Mouse (Mus musculus) hindbrain, embryonic 11.5 days (tissue): ENCODE measurements at regions not wholly inside any gene's neighbourhood (a gene's known extent, or its start where the extent isn't known, plus 50 kb on each side); places are given as distances from the start of the nearest gene placed in this dataset.

Experiments
- ATAC-seq: fragments of 200-750 bp; cut with Nextera tagmentation; 2 replicates; pipeline ENCODE4 v1.8.0; 2017; ENCODE audit warnings: mild to moderate bottlenecking, moderate TSS enrichment, moderate library complexity; ENCODE audit not compliant: low FRiP score
- DNase-seq: peaks from one replicate; pipeline ENCODE4 v3.0.0-alpha.2; 2015; ENCODE audit warnings: low spot score
- H3K27ac ChIP-seq: fragments of 300-500 bp; sonication (generic); 2 replicates; pipeline ENCODE4 v1.5.1; 2014; ENCODE audit warnings: mild to moderate bottlenecking, low read depth, low read length
- H3K27me3 ChIP-seq: fragments of 300-500 bp; sonication (generic); 2 replicates; pipeline ENCODE4 v1.6.1; 2014; ENCODE audit warnings: mild to moderate bottlenecking, low read length, moderate library complexity, mixed read lengths; ENCODE audit not compliant: control insufficient read depth, insufficient read depth
- H3K36me3 ChIP-seq: fragments of 300-500 bp; sonication (generic); 2 replicates; pipeline ENCODE4 v1.6.1; 2014; ENCODE audit warnings: mild to moderate bottlenecking, low read length, moderate library complexity, mixed read lengths; ENCODE audit not compliant: control insufficient read depth, insufficient read depth
- H3K4me1 ChIP-seq: fragments of 300-500 bp; sonication (generic); replicated peaks from 2 replicates; pipeline ENCODE4 v1.6.1; 2014; ENCODE audit warnings: low read length, mixed read lengths; ENCODE audit not compliant: control insufficient read depth, insufficient read depth
- H3K4me2 ChIP-seq: fragments of 300-500 bp; sonication (generic); replicated peaks from 2 replicates; pipeline ENCODE4 v1.6.1; 2014; ENCODE audit warnings: mild to moderate bottlenecking, low read depth, low read length
- H3K4me3 ChIP-seq: fragments of 300-500 bp; sonication (generic); 2 replicates; pipeline ENCODE4 v1.5.1; 2014; ENCODE audit warnings: low read depth, low read length
- H3K9ac ChIP-seq: fragments of 300-500 bp; sonication (generic); 2 replicates; pipeline ENCODE4 v1.6.1; 2014; ENCODE audit warnings: low read depth, low read length
- H3K9me3 ChIP-seq: fragments of 300-500 bp; sonication (generic); 2 replicates; pipeline ENCODE4 v1.6.1; 2016; ENCODE audit warnings: low read length; ENCODE audit not compliant: control insufficient read depth
- WGBS: fragments of 180-500 bp; shearing (Covaris S2); extraction: QIAGEN DNeasy Blood & Tissue Kit; methylation state at CpG from one replicate; pipeline ENCODE4 v1.1.7; 2014; 5-methylcytosine and 5-hydroxymethylcytosine counted together

GRCm38 (mm10) chr2:17290709-17291108 is 440.6 kb downstream of the Nebl start:
- no peak overlapping the region for H3K27ac ChIP-seq
- no peaks in the 10 kb centered on the region for H3K36me3 ChIP-seq
- H3K9ac ChIP-seq: no peak overlapping the region
- H3K27me3 ChIP-seq: no peaks in the 10 kb centered on the region
- no peaks in the 10 kb centered on the region for H3K9me3 ChIP-seq
- no peak overlapping the region for H3K4me2 ChIP-seq
- DNase-seq: no peak
- H3K4me1 ChIP-seq: no peaks in the 10 kb centered on the region
- no peak for ATAC-seq
- H3K4me3 ChIP-seq: no peak overlapping the region

- Histone ChIP-seq H3K4me1 (no peaks in the 10 kb centered on the region), H3K9me3 (no peaks in the 10 kb centered on the region), H3K4me2 (no peak overlapping the region), H3K36me3 (no peaks in the 10 kb centered on the region), H3K9ac (no peak overlapping the region), H3K27ac (no peak overlapping the region), H3K27me3 (no peaks in the 10 kb centered on the region), H3K4me3 (no peak overlapping the region)
- ATAC-seq (no peak), DNase-seq (no peak)
- WGBS: 86% methylated on average over 1 of the region's 1 CpGs
Measured at GRCm38 (mm10) chr2:17287598-17287997, 443.7 kb downstream of the Nebl start.

DNA sequence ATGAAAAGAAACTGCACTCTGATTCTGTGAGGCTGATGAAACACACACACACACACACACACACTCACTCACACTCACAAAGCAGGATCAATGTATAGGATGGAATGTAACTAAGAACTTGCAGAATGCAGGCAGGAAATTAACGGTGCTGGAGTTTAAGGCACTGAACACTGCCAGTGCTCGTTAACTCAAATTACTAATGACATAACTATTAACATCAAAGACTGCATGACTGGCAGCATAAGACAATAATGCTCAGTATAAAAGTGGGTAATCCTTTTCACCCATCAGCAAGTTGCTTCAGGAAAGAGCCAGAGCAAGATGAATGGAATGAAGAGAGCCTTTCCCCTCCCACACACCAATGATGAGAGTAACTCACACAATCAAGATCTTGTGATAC is 481.3 kb downstream of the Nebl start:
- Histone ChIP-seq H3K4me3 (no peak overlapping the region), H3K36me3 (no peaks in the 10 kb centered on the region), H3K4me2 (no peak overlapping the region), H3K27ac (no peak overlapping the region), H3K4me1 (no peaks in the 10 kb centered on the region), H3K27me3 (no peaks in the 10 kb centered on the region), H3K9ac (no peak overlapping the region), H3K9me3 (no peaks in the 10 kb centered on the region)
- no peak for ATAC-seq
- no peak for DNase-seq
- 77% methylated on average over 2 of the region's 2 CpGs for WGBS

- H3K9me3 ChIP-seq: no peaks in the 10 kb centered on the region
- ATAC-seq (no peak), DNase-seq (no peak)
- no peak overlapping the region for H3K4me2 ChIP-seq
- no peaks in the 10 kb centered on the region for H3K27me3 ChIP-seq
- 76% methylated on average over 2 of the region's 2 CpGs for WGBS
- H3K4me3 ChIP-seq: no peak overlapping the region
- no peak overlapping the region for H3K27ac ChIP-seq
- no peaks in the 10 kb centered on the region for H3K4me1 ChIP-seq
- no peak overlapping the region for H3K9ac ChIP-seq
- no peaks in the 10 kb centered on the region for H3K36me3 ChIP-seq
Measured at GRCm38 (mm10) chr2:17245821-17246220, 485.4 kb downstream of the Nebl start.

DNA sequence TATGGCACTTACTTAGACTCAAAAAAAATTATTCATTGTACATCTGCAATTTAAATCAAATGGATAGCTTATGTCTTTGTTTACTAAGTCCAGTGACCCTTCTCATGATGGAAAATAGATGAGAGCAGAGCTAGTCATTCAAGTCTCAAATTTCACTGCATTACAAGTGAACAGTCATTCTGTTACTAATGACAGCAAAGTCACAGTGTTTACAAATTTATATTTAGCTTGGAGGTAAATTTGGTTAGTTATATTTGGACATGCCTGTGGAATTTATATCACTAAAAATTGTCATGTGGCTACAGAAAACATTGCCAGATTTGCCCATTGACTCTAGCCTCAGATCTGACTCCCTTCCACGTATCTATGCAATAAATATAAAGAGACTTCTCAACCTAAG is 515.7 kb downstream of the Nebl start:
- WGBS: 79% methylated on average over 1 of the region's 1 CpGs
- Histone ChIP-seq H3K36me3 (no peaks in the 10 kb centered on the region), H3K4me3 (no peak overlapping the region), H3K9me3 (no peaks in the 10 kb centered on the region), H3K4me1 (no peaks in the 10 kb centered on the region), H3K9ac (no peak overlapping the region), H3K4me2 (no peak overlapping the region), H3K27ac (no peak overlapping the region), H3K27me3 (no peaks in the 10 kb centered on the region)
- DNase-seq (no peak), ATAC-seq (no peak)

GRCm38 (mm10) chr2:17214881-17215280 is 516.4 kb downstream of the Nebl start:
- H3K27me3 ChIP-seq: no peaks in the 10 kb centered on the region
- DNase-seq (no peak), ATAC-seq (no peak)
- WGBS: 71% methylated on average over 3 of the region's 3 CpGs
- no peaks in the 10 kb centered on the region for H3K36me3 ChIP-seq
- H3K9ac ChIP-seq: no peak overlapping the region
- no peak overlapping the region for H3K4me3 ChIP-seq
- H3K4me2 ChIP-seq: no peak overlapping the region
- no peaks in the 10 kb centered on the region for H3K4me1 ChIP-seq
- no peak overlapping the region for H3K27ac ChIP-seq
- no peaks in the 10 kb centered on the region for H3K9me3 ChIP-seq

DNA sequence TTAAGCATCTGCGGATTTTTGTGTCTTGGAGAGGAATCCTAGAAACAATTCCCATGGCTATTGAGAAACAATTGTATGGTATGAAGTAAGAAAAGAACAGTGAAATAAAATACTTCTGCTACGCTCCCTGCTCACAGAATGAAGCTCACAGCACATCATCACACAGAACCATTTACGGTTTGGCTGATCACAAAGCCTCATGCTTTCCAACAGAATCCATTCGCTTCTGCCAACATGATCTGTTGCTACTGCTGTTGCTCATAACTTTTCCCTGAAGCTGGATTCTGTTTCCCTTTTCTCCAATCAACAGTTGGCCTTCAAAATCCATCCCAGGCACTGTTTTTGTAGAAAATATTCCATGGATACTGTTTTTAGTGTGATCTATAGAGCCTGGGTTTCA is 518.7 kb downstream of the Nebl start:
- Histone ChIP-seq H3K4me3 (no peak overlapping the region), H3K36me3 (no peaks in the 10 kb centered on the region), H3K27me3 (no peaks in the 10 kb centered on the region), H3K27ac (no peak overlapping the region), H3K9me3 (no peaks in the 10 kb centered on the region), H3K9ac (no peak overlapping the region), H3K4me1 (no peaks in the 10 kb centered on the region), H3K4me2 (no peak overlapping the region)
- 92% methylated on average over 4 of the region's 4 CpGs for WGBS
- no peak for ATAC-seq
- no peak for DNase-seq

DNA sequence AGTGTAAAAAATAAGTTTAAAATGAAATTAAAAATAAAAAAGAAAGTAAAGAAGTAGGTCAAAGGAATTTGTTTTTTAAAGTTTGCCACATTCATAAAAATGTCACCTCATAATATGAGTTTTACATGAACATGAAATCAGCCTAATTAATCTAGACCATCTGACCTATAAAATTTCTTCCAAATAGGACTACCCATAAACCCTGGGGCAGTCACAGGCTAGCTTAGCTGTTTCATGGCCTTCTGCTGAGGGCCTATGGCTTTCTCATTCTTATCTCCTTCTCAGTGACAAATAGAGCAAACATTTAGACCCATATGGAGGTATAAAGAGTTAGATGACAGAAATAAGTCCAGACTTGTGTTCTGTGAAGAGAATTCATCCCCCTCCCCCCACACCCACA is 520.2 kb downstream of the Nebl start:
- H3K36me3 ChIP-seq: no peaks in the 10 kb centered on the region
- no peaks in the 10 kb centered on the region for H3K9me3 ChIP-seq
- H3K27ac ChIP-seq: no peak overlapping the region
- DNase-seq: no peak
- no peak overlapping the region for H3K4me3 ChIP-seq
- no peak overlapping the region for H3K9ac ChIP-seq
- H3K4me2 ChIP-seq: no peak overlapping the region
- H3K27me3 ChIP-seq: no peaks in the 10 kb centered on the region
- no peak for ATAC-seq
- H3K4me1 ChIP-seq: no peaks in the 10 kb centered on the region

DNA sequence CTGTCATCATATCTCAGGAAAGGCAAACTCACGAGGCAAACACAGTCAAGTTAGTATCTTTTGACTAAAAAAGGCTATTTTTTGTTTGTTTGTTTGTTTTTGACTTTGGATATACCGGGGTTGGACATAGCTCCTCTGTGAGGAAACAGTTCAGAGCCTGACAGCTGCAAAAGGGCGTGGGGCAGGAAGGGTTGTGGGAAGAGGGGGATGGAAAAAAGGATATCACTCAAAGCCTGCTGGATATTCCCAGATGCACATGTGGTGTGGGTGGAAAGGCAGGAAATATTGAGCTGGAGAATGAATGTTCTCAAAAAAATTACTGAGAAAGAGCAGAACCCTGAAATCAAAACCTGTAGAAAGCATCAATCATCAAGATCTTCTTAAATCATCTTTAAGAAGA is 537.7 kb downstream of the Nebl start:
- DNase-seq: no peak
- H3K36me3 ChIP-seq: no peaks in the 10 kb centered on the region
- H3K4me1 ChIP-seq: no peaks in the 10 kb centered on the region
- 56% methylated on average over 3 of the region's 3 CpGs for WGBS
- ATAC-seq: no peak
- no peaks in the 10 kb centered on the region for H3K9me3 ChIP-seq
- H3K9ac ChIP-seq: no peak overlapping the region
- H3K4me2 ChIP-seq: no peak overlapping the region
- H3K27me3 ChIP-seq: no peaks in the 10 kb centered on the region
- no peak overlapping the region for H3K4me3 ChIP-seq
- H3K27ac ChIP-seq: no peak overlapping the region
